In the genomic region with DNA sequence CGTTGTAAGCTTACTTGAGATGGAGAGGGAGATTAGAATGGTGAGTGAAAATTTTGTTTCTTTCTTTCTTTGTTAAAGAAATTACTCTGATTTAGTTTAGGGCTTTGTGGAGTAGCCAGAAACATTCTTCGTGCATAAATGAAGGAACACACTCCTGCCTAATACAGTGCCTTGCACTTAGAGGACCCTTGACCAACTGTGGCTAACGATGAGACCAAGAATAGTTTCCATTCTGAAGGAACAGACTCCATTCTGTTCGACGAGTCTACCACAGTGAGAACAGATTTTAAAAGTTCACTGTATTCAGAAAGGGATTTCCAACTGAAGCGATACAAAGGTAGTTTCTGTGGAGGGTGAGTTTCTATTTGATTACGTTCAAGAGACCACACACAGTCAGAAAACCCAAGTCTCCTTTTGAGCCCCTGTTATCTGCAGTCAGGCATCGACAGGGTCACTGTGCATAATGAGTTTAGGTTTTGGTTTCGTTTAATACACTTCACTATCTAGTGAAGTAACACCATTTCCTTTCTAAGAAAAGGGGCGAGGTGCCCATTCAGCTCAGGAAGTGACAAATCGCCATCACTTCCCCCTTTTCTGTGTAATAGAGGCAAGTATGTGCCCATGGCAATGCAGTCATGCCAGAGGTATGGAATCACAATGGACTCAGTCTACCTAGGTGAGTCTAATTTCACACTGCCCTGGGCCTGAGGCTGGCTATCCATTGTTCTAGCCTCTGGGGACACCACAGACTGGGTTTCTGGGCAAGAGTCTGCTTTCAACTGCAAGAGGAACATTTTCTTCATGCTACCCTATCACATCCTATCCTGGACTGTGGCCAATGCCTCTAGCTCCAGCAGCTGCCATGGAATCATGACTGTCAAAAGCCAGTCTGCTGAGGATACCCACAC, we compare ENCODE assay signal across 8 mouse cellular contexts. TPM values are rescaled to one million over a fixed set of nuclear protein-coding genes. Genes with fewer than 3 reads are reported as not detected.
A peak's percentile ranks its signal among the peaks of the same experiment; 100 is the strongest.
DNase-seq lines count a peak whose midpoint lies in the region; ATAC-seq and TF ChIP-seq lines count a peak whose summit lies in the region.

No protein-coding gene starts in this region.

- TF ChIP-seq CTCF in lung, postnatal 0 days (IDR thresholded peaks at IDR 0.05) = no peak

- no peak overlapping the region; the same call in 1 of the 2 replicates for H3K4me2 ChIP-seq in lung, postnatal 0 days (replicated peaks; ENCODE audit: low read depth, low read length)

- H3K9me3 ChIP-seq in lung, postnatal 0 days (ENCODE audit: low read length) = no peaks in the 10 kb centered on the region

- peak; percentile 75 for ATAC-seq in lung, postnatal 0 days

- H3K27me3 ChIP-seq in lung, postnatal 0 days (replicated peaks; ENCODE audit: insufficient read depth, low read length) = no peaks in the 10 kb centered on the region

- no peak overlapping the region for H3K27ac ChIP-seq in lung, postnatal 0 days (ENCODE audit: low read length)

- no peaks in the 10 kb centered on the region for H3K36me3 ChIP-seq in lung, postnatal 0 days (ENCODE audit: insufficient read depth, low read length)

- no peaks in the 10 kb centered on the region for H3K4me1 ChIP-seq in lung, postnatal 0 days (ENCODE audit: insufficient read depth, low read depth, low read length)

- peak; percentile 78 for TF ChIP-seq EP300 in lung, postnatal 0 days (IDR thresholded peaks at IDR 0.05)

- WGBS in lung, postnatal 0 days = 49% methylated on average over 11 of the region's 11 CpGs

- H3K9ac ChIP-seq in lung, postnatal 0 days (replicated peaks; ENCODE audit: low read depth) = no peak overlapping the region

- peak; percentile 5 for DNase-seq in urinary bladder, postnatal 25 days (ENCODE audit: low spot score)
- no peak for DNase-seq in urinary bladder, adult 2 months (ENCODE audit: low spot score)
- DNase-seq in cerebellum, adult 9-11 months = peak; percentile 19
- DNase-seq in kidney, adult 9 months = peak; percentile 48
- peak; percentile 59 for DNase-seq in lung, postnatal 0 days (ENCODE audit: low spot score)
- no peak for DNase-seq in embryo, embryonic 10.5 days (ENCODE audit: low spot score)
- DNase-seq in embryo, embryonic 10 days (ENCODE audit: low spot score) = no peak
- no peak for DNase-seq in embryo, embryonic 9.5 days (ENCODE audit: extremely low spot score)

- no peak overlapping the region for H3K4me3 ChIP-seq in lung, postnatal 0 days (ENCODE audit: low read depth, low read length)

RNA-seq across cellular contexts. Expression of gene Tomm7, which starts 50.2 kb away (rescaled TPM):
- polyA plus RNA-seq in urinary bladder, adult 2 months (2012; rRNA removed) = 96.4 and 113 TPM in 2 replicates
- polyA plus RNA-seq in lung, postnatal 0 days (2015; fragmentation: Nextera tagmentation; extraction: Ambion mirVana) = 96.7 and 102 TPM in 2 replicates

Comparison
In these comparisons a context has a peak if more than half of its experiments do, and no peak if none do; other contexts are left out.
1. DNase-seq: peak in urinary bladder, postnatal 25 days (single experiment), cerebellum, adult 9-11 months (single experiment), kidney, adult 9 months (single experiment) and lung, postnatal 0 days (single experiment); none in urinary bladder, adult 2 months (single experiment), embryo, embryonic 10.5 days (single experiment), embryo, embryonic 10 days (single experiment) and embryo, embryonic 9.5 days (single experiment).